Mouse (Mus musculus): ENCODE results near the gene Itpka.

Gene Itpka

DNA sequence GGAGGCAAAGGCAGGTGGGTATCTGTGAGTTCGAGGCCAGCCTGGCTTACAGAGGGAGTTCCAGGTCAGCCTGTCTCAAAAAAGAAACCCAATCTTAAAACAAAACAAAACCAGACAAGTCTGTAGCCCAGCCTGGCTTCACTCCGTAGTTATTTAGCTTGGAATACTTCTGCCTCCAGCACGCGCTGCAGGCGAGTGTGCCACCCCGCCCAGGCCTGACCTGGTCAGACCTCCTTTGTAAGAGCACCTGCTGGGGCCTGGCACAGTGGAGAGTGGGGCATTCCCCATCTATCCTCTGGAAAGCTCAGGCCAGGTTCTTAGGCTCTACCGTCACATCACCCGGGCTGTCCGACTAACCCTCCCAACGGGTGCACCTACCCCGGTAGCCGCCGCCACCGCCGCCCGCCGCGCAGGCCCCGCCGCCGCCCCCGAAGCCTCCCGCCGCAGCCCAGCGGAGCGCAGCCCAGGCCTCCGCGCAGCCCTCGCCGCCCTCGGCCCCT is 15.5 kb downstream of the Itpka start:
- peak; percentile 21 for DNase-seq (ENCODE audit: low read depth)

DNA sequence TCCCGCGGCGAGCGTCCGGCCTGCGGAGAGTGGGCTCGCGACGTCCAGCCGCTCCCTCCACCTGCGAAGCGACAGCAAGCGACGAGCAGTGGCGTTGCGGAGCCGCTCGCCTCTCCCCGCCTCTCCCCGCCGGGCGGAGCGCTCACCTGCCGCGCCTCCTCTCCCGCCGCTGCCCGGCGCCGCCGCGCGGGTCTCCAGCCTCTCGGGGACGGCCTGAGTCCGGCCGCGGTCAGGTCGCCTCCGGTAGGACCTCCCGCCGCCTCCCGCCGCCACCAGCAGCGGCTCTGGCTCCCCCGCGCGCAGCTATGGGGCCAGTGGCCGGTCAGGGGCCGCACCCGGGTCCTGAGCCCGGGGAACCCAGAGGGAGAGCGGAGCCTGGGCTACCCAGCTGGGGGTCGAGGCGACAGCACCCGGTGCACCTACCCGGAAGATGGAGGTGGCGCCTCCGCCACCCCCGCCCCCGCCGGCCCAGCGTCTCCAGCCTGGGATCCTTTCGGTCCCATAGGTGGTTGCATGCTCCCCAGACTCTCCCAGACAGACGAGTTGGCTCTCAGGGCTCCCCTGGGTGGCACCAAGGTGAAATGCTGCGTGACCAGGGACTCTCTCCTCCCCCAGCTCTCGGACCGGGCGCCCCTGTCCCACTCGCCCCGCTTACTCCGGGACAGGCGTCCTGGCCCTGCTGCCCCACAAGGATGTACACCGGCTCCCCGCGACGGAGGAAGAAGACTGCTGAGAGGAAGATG is 16.1 kb downstream of the Itpka start:
- peak; percentile 50 for DNase-seq (ENCODE audit: low read depth)

DNA sequence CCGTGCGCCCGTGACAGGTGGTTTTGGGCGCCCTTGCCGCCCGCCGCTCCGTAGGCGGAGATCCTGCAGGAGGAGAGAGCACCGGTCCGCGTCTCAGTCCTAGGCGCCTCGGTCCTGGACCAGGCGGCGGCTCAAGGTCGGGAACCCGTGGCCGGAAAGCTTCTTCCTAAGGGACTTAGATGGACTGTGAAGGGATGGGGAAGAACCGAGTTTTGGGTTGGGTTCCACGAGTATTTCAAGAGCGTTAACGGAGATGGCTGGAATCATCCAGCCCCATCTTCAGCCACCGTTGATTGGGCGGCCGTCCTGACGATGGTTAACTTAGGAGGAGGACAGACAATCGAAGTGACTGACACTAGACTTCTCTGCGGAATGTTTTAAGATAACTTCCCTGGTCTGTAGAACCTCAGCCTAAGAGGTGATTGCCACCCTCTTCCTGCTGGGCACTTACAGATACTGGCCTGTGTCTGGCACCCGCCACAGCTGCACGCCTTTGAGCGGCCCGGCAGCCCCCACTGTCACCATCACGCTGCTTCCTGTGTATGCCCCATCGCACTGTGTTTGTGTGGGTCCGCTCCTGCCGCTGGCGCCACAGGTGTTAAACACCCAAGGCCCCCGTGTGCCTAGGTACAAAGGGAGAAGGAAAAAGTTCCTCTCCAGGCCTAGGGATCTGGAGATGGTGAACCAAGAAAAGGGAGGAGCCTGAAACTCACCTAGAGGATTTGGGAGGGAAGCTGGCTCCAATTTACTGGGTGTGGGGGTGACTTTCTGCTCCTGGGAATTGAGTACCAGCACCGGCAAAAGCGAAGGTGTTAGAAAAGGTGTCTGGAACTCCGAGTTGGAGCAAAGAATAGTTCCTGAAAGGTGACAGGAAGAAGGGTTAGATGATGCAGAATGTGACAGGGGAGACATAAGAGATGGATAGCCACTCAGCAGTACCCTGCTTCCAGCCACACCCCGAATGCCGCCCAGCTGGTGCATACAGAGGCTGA is 17.0 kb downstream of the Itpka start:
- peak; percentile 34 for DNase-seq (ENCODE audit: low read depth)

DNA sequence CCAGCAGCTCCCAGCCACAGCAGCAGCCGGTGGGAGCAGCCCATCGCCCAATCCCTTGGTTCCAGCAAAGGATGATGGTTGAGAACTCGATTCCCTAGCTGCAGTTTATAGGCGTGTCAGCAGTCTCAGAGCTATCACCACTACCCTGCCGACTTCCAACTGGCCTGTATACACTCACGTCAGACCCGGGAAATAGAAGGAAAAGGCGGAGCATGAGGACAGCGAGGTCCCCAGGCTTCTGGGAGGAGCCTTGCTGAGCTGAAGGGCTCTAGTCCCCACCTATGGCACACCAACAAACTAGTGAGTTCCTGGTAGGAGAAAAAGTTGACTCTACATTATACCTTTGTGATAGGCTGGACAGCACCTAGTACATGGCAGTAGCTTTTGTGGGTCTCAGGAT is 18.1 kb downstream of the Itpka start, which contains the start of gene Ltk:
TSS of gene Ltk (minus strand) at position 181 of the 400 bp plus-strand sequence.
- DNase-seq (ENCODE audit: low read depth): no peak

DNA sequence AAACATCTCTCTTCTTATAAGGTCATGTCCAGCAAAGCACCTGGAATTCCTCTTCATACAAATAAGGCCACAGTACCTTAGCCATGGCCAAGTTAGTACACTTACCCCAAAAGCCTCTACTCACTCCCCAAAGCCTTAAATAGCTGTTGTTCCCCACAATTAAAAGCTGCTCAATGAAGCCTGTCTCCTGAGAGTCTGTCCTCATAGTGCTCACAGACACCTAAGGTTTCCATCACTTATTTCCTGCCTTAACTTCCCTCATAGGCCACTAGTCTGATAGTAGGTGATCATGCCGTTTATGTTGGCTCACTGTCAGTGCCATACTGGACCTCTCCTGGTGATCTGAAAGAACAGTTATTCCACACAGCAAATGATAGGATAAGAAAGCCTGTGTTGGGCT is 20.1 kb downstream of the Itpka start:
- DNase-seq (ENCODE audit: low read depth): no peak

DNA sequence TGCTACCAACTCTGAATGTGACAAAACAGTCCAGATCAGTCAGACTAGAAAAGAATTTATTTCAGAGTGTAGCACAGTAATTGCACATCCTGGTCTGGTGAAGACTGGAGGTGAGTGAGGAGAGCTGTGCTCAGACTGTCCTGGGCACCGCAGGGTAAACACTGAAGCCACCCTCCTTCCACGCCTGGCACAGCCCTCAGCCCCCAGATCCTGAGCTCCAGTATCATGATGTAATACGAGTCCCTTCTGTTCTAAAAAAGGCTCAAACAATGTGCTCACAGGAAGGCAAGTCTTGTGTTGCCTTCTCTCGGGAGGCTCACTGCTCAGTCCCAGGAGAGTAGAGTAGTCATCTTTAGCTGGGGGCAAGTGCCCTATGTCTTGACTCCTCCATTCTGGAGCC is 21.8 kb downstream of the Itpka start:
- no peak for DNase-seq (ENCODE audit: low read depth)

DNA sequence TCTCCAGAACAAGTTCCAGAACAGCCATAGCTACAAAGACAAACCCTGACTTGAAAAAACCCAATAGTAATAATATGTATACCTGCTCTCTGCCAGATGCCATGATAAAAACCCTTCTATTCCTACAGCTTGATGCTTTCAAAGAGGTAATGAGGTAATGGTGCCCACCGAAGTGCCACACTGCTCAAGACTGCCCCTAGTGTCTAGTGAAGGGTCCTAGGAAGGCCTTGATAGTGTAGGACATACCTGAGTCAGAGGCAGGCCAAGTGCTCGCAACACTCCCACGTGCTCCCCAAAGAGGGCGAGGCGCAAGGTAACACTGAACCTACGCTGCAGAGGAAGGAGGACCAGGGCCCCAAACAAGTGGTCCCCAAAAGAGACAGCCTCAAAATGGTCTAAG is 25.1 kb downstream of the Itpka start:
- no peak for DNase-seq (ENCODE audit: low read depth)

DNA sequence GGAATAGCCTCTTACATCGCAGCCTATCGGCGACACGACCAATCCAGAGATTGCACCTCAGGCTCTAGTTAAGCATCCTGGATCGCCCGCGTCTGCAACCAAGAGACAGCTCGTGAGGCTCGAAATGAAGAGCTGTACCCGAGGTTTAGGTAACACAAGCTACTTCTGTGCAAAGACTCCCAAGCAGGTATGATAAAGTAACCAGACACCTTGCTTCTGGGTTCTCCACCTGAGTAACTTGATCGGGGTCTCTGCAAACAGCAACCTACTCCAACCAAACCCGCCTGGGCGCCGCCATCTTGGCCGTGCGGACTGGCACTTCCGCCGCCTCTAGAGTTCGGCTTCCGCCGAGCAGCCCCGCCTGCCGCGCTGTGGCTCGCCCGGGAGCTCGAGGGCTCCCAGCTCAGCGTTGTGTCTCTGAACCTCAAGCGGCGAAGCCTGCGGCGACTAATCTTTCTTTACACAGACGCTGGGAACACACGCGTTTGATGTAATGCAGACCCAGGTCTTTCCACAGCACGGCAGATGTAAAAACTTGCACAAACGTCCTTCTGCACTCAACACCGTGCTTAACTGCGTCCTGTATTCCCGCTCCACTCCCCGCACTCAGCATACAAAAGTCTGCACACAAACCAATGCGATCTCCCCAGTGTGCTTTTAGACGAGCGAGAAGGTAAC is 45.2 kb downstream of the Itpka start, which contains the start of gene Rpap1:
TSS of gene Rpap1 (minus strand) at position 332 of the 678 bp plus-strand sequence.
- peak; percentile 86 for DNase-seq (ENCODE audit: low read depth)

DNA sequence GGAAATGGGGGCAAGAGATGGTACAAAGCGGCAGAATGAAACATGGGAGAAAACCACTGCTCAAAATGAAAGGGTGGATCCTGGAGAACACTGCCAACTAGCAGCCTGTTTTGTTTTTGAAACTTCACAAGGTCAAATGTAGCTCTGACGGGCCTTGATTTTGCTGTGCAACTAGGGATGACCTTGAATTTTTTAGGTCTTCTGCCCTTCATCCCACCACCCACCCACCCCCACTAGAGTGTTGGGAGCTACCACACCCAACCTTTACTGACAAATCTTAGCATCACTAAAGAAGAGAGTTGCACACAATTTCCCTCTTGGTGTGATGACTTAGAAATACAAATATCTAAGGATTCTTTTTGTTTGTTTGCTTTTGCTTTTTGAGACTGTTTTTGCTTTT is 47.9 kb downstream of the Itpka start:
- DNase-seq (ENCODE audit: low read depth): no peak

DNA sequence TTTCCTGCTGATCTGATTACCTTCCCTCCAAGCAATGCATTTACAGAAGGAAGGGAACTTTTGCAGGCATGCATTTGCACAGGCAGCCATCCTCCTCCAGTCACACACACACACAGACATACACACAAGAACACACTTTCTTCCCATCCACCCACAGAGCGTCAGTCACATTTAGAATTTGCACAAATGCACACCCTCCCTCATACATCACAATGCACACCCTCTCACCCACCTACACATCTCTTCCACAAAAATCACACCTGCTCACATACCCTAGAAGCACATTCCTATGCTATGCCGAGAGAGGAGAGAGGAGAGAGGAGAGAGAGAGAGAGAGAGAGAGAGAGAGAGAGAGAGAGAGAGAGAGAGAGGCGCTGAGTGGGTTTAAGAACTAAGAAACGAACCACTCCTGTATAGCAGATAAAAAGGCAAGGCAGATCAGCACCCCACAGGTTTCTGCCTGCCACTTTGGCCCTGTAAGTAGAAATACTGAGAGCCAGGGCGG is 55.2 kb downstream of the Itpka start, which contains the start of gene Tyro3:
TSS of gene Tyro3 (plus strand) at position 455 of the 505 bp plus-strand sequence.
- DNase-seq (ENCODE audit: low read depth): no peak

DNA sequence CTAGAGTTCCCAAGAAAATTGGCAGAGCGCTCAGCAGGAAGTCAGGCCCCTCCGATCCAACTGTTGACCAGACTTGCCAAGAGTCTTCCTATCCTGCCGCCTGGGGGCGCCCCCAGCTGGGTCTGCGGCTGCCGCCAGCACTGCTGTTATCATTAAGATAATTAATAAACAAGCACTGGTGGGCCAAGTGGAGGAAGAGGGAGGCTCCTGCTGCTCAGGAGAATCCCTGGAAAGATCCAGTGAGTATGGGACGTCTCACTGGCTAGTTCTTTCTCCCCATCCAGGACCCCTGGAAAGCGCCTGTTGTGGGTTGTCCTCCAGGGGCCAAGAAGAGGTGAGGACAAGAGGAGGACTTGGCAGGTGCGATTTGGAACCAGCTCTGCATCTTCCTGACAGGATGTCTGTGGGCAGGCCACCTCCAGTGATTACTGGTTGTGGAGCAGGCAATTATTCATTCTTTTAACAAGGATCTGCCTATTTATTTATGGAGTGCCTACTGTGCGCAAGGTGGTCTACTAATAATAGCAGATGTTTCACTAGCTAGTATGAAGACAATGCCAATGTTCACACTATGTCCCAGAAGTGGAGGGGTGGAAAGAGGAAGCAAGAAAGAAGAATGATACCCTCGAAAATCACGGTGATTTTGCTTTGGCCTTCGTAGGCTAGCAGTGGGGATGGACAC is 56.2 kb downstream of the Itpka start:
- peak; percentile 57 for DNase-seq (ENCODE audit: low read depth)

DNA sequence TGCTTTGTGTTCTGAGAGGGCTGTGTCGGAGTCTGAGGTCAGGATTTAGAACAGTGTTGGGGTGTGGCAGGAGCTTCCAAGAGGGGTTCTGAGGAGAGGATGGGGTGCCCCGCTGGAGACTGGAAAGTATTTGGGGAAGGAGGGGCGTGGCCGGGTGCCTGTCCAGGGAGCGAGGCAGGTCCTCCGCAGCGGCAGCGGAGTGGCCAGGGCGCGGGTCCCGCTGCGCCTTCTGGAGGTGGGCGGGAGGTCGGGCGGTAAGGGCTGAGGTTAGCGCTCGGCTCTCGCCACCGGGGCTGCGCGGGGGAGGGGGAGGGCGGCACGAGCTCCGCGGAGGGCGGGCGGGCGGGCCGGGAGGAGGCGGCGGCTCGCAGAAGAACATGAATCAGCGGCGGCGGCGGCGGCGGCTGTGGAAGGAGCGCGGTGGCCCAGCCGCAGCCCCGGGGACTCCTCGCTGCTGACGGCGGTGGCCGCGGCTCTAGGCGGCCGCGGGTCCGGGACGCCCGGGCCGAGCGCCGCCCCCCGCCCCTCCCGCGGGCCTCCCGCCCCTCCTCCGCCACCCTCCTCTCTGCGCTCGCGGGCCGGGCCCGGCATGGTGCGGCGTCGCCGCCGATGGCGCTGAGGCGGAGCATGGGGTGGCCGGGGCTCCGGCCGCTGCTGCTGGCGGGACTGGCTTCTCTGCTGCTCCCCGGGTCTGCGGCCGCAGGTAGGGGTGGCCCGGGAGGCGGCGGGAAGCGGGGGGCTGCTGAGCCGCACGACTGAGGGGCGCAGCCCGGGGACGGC is 57.2 kb downstream of the Itpka start:
- DNase-seq (ENCODE audit: low read depth): peak; percentile 63

DNA sequence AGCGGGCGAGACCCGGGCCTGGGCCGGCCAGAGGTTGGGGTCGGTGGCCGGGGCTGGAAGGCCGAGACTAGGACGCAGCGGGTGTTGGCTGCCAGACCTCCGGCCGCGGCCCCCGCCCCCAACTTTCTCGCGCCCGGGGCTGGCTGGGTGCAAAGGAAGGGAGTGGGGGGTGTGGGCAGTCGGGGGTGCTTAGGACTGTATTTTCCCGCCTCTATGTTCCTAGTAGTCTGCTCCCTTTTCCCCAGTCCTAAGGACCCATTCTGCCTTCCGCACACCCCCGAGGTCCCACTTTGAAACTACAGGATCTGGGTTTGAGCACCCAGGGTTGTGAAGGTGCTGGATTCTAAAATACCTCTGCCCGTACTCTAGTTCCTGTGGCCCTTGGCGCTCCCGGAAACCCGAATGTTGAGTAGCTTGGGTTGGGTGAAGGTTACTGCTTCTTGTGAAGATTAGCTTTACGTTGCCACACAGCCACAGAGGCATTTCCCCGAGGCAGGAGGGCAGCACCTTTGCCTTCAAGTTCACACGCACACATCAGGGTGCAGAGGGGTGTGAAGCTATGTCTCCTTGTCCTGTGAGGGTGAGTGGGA is 57.9 kb downstream of the Itpka start:
- DNase-seq (ENCODE audit: low read depth): peak; percentile 71
